Mouse (Mus musculus) liver, postnatal 0 days (tissue): ENCODE results near the gene Lemd2.

ENCODE experiments used
- CTCF ChIP-seq: sonication (generic); IDR thresholded peaks from 2 replicates; pipeline ENCODE4 v1.5.1; 2016; ENCODE audit warnings: antibody characterized with exemption, low read depth
- EP300 ChIP-seq: IDR thresholded peaks from 2 replicates; pipeline ENCODE4 v1.6.1; 2016; ENCODE audit warnings: antibody characterized with exemption, low read depth, mild to moderate bottlenecking

- TF ChIP-seq CTCF (no peak), EP300 (no peak)
Observed at GRCm38 (mm10) chr17:27176754-27177153, 27.5 kb downstream of the Lemd2 start.
